Mouse (Mus musculus): Measurements from ENCODE around the gene Pdlim7.

GRCm38 (mm10) chr13:55475750-55476149, 37.7 kb downstream of the Pdlim7 start:
- TF ChIP-seq GATA1 (IDR thresholded peaks at IDR 0.05; ENCODE audit: low read depth, low read length) (no peak), TBP (IDR thresholded peaks at IDR 0.05; ENCODE audit: low read depth, low read length) (no peak), CTCF (IDR thresholded peaks at IDR 0.05 in 2 of 3, conservative IDR thresholded peaks at IDR 0.05 in 1 of 3; ENCODE audit: control insufficient read depth in 1 of 3, insufficient read depth in 1 of 3, low read depth in 2 of 3, low read length in 3 of 3, poor library complexity in 1 of 3, severe bottlenecking in 1 of 3) (no peak), MAFK (IDR thresholded peaks at IDR 0.05; ENCODE audit: borderline replicate concordance, low read depth, low read length) (no peak), ZMIZ1 (IDR thresholded peaks at IDR 0.05; ENCODE audit: low read depth, low read length) (no peak), POLR2A (IDR thresholded peaks at IDR 0.05; ENCODE audit: control insufficient read depth in 1 of 2, insufficient read depth in 1 of 2, low read depth in 1 of 2, low read length in 2 of 2, poor library complexity in 1 of 2) (no peak), TAL1 (IDR thresholded peaks at IDR 0.05; ENCODE audit: low read length) (no peak)

Data from MEL (cell line).